Mouse (Mus musculus) left cerebral cortex, postnatal 36 days (tissue): ENCODE measurements at regions not wholly inside any gene's neighbourhood (a gene's known extent, or its start where the extent isn't known, plus 50 kb on each side); places are given as distances from the start of the nearest gene placed in this dataset.

ENCODE experiments used
- DNase-seq, 2 experiments: peaks; one replicate each; pipeline ENCODE4 v3.0.0; 2021 to 2022; ENCODE audit warnings: low spot score in 2 of 2, mixed read lengths in 1 of 2
- intact Hi-C: fragments of 180-260 bp; cut with DNase I; formaldehyde crosslinking; loops from one replicate; pipeline ENCODE4 v1.15.1; 2025

GRCm38 (mm10) chr4:82099970-82100368 lies 605.6 kb downstream of the Nfib start:
- DNase-seq: no peak
- intact Hi-C loops: no loop called here

DNA sequence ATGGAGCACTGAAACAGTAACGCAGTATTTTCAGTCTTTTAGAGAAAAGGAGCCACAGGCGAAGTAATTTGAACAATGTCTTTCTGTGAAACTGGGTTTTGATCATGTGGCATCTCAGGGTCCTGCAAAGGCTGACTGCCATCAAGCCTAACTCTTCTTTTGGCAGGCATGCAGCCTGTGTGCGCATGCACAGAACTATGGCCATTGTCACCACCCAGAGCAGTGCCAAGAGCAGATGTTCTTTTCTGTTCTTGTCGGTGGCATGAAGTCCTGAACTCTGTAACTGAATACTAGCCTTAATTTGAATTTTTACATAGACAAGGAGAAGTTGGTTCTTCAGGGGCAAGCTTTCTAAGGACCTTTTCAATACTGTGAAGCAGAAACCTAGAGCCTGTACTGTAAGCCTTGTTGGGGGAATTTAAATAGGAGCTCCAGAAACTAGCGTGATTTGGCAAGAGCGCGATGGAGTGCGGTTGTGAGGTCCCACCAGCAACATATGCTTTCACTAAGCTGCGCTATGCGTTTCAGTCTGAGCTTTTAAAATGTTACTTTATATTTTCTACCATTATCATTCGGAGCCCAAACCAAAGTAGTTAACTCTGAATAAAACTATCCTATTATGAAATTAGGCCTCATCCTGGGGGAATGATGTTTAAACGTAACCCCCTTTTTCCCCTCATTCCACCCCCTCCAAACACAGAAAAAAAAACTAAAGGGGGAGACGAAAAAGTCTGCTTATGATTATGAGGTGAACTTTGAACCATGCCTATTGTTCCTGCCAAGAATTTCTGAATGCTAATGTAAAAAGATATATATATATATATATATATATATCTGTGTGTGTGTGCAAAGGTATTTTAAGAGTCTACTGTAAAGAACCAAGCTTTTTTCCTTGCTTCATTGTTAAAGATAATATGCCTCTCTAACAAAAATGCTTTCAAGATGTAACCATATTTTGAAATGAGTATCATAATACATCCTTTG lies 606.3 kb downstream of the Nfib start:
- DNase-seq: no peak
- intact Hi-C loops: no loop called here

DNA sequence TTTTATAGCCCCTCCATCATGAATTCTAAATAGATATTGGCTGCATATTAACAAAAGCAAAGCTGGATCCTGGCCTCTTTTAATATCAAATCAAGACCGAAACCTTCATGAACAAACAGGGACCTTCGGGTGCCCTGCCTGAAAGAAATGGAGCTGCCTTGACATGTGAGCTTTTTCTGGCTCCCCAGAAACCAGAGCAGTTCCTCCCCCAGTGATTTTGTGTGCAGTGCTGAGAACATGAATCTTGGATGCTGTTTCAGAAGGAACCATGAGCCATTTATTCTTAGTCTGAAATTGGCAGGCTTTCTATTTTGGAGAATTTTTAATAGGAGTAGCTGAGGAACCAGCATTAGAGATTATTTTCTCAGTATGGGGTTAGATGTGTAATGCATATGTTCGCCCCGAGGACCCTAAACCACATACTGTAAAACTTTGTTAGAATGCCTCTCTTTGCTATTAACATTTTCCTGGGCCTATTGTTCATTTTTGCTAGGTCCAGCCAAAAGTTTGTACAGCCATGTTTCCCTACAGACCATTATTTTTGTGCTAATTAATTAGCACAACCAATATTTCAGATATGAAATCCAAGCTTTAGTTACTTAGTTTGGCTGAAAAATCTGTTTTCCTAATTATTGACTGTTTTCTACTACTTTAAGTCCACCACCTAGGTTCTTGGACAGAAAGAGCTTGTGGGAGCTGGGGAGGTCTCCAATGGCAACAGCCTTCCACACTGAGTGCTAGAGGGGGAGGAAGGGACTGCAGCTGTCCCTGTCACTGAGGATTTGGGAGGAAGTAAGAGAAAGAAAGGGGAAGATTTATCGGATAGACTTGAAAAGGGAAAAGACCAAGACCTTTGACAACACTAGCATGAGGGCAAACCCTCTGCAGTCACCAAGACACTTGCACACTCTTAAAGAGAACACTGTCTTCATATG lies 613.0 kb downstream of the Nfib start:
- peak; percentile 30 to 32 for DNase-seq
- intact Hi-C loops: no loop called here

DNA sequence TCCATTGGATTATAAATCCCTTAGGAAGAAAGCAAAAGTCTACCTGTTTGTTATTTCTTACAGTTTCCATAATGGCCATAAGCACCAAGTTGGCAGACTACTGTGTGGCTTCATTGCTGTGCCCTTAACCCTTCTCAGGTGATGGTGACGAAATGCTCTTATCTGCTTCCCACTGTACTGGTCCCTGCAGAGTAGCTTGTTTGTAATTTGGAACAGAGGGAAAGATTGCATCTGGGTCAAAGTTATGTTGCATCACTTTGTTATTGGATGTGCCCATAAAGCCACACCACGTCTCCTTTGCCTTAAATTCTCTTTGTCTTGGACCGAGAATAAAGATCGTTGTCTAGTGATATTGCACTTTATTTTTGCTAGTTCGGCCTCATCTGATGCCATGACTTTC lies 615.9 kb downstream of the Nfib start:
- no peak for DNase-seq
- intact Hi-C loops: no loop called here

DNA sequence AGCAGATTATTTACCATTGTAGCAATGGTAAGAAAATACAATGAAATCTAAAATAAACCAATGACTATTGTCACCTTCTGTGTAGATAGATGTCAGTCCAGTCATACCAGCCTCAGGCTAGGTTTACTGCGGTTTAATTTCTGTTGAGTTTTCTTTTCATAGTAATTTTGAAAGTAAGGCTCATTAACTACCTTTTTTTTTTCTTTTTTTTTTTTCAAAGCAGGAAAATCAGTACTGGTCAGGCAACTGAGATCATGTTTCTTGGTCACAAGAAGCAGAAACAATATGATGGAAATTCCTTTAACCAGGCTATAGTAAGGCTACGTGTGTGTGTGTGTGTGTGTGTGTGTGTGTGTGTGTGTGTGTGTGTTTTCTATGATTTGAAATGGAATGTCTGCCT lies 622.0 kb downstream of the Nfib start:
- intact Hi-C loops: no loop called here
- no peak for DNase-seq

DNA sequence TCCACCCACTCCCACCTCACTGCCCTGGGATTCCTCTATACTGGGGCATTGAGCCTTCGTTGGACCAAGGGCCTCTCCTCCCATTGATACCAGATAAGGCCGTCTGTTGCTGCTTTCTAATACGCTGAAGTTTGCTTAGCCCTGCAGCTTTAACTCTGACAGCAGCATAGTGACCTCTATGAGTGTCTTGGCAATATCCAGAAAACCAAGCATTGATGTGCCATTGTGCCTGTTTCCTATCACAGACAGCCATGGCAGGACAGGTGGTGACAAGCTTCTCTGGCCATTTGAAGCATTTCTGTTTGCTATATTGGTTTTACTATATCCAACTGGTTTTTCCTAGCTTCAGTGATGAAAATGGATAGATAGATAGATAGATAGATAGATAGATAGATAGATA lies 625.4 kb upstream of the Mpdz start:
- intact Hi-C loops: no loop called here
- no peak for DNase-seq

DNA sequence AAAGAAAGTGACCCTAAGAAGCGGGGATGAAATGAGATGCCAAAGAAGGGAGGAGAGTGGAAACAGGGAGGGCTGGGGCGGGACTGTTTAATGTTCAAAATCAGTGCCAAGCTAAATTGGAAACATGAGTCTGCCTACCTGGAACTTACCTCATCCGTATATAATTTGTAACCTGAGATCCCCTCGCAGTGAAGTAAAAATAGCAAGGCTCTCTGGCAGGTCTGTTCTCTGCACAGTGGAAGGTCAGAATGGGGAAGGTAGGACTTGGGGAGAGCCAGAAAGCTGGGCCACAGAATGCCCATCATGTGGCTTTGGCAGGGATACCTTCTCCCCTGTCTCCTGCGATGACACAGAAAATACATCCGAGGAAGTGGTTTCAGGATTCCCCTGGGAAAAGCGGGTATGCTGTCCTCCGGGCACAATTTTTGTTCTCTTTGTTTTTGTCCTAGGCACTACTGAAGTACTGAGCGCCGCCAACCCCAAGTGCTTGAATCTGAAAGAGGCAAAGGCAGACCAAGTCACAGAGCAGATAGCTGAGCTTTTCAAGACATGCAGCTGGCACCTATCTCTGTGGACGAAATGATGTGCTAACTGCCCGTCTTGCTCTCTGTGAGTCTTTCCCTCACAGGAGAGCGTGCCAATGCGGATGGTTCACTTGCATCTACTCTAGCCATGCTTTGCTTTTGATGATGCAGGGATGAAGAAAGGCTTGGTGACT lies 623.2 kb upstream of the Mpdz start:
- DNase-seq: no peak
- intact Hi-C loops: no loop called here

- intact Hi-C loops: no loop called here
Observed at GRCm38 (mm10) chr4:82062726-82063125, 620.1 kb upstream of the Mpdz start.

DNA sequence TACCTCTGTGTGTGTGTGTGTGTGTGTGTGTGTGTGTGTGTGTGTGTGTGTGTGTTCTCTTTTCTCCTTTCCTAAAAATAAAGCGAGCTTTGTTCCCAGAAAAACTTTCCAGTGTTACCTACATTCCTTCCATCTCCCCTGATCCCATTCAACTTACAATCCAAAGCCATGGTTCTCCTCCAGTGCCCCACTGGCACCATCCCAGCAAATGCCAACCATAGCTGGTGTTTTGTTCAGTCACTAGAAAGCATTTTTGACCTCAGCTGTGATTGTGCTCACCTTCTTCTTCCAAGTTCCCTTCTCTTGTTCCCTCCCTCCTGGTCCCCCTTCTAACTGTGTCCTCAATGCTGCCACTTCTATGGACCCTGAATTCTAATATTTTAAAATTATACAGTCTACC lies 614.1 kb upstream of the Mpdz start:
- intact Hi-C loops: no loop called here
- DNase-seq: no peak

More at GRCm38 (mm10) chr4:82062726-82063125, 620.1 kb upstream of the Mpdz start:
- DNase-seq: no peak

GRCm38 (mm10) chr4:82048171-82048570 lies 605.6 kb upstream of the Mpdz start:
- intact Hi-C loops: no loop called here
- no peak for DNase-seq

GRCm38 (mm10) chr4:82037473-82037872 lies 594.9 kb upstream of the Mpdz start:
- no peak for DNase-seq
- intact Hi-C loops: no loop called here

DNA sequence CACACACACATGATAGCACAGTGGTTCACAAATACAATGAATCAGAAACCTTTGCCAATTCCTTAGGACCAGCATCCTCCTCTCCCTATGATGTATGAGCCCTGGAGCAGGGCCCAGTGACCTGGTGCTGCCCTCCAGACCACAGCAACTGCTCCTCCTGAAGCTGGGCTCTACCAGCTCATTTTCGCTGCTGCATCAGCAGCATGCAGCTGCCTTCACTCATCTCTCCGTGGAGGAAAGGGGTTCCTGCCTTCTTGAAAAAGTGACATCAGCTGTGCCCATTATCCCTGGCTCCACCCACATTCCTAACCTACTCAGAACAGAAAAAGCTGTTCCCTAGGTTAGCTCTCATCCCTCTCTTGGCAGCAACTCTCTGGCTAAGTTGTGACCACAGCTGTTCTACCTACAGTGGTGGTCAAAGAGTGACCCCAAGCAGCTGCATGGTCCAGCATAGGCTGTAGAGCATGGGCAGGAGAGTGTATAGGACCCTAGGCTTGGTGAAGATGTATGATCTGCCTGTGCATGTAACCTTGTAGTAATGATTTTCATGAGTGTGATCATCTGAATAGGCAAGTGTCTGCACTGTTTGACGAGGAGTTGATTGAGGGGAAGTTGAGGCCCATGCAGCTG lies 592.6 kb upstream of the Mpdz start:
- no peak for DNase-seq
- intact Hi-C loops: no loop called here

GRCm38 (mm10) chr4:82029237-82029636 lies 586.6 kb upstream of the Mpdz start:
- intact Hi-C loops: no loop called here
- DNase-seq: no peak

DNA sequence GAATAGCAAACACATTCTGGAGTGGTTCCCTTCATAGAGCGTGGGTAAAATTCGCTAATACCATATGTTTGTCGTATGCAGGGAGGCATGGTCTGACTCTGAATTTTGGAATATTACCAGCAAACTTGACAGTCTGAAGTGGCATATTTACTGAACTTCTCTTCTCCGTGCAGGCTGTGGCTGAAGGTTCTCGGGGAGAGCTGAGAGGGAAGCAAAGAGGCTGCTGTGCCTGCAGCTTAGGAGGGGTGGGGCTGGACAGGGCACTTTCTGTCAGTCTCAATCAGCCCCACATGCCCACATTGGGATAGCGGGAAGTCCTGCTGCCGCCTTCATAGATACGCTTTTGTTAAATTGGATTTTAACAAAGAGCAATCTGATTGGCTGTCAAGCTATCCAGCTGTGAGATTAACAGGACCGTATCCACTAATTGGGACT lies 584.8 kb upstream of the Mpdz start:
- intact Hi-C loops: no loop called here
- DNase-seq: no peak

DNA sequence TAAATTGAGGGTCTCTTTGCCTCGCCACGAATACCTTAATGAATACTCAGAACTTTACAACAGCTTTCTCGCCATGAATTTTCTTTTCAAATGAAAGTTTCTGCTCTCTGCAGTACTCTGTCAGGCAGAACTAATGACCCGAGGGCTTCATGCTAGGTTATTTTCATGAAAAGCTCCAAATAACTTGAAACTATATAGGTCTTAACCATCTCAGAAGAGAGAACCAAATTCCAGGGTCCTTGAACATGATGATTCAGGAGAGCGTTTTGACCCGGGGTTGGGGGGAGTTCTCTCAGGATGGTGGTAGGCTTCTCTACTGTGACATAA lies 558.8 kb upstream of the Mpdz start:
- intact Hi-C loops: no loop called here

GRCm38 (mm10) chr4:82000590-82001405 lies 558.2 kb upstream of the Mpdz start:
- peak; percentile 7 to 8 for DNase-seq
- intact Hi-C loops: no loop called here

More for the DNA sequence above, 558.8 kb upstream of the Mpdz start:
- no peak for DNase-seq

GRCm38 (mm10) chr4:81999654-82000314 lies 557.2 kb upstream of the Mpdz start:
- intact Hi-C loops: no loop called here

DNA sequence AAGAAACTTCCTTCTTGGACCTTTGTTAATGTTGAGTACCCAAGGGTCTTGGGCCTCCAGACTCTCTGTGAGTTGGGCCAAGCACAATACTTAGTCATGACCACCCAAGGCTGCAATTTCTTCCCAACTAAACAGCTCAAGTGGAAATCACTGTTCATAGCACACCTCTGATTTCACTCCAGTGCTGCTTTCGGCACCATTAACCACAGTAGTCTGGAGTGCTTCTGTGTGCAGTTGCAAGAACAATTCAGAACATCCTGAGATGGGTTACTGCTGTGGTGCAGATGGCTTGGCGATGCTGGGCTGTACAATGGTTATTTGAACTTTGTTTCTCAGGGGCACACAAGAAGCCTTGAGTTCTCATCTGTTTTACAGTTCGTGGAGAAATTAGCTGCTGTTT lies 556.5 kb upstream of the Mpdz start:
- intact Hi-C loops: no loop called here
- DNase-seq: no peak

More at GRCm38 (mm10) chr4:81999654-82000314, 557.2 kb upstream of the Mpdz start:
- DNase-seq: peak; percentile 41 to 49
